Mouse (Mus musculus) hindbrain, embryonic 15.5 days (tissue): ENCODE measurements at regions not wholly inside any gene's neighbourhood (a gene's known extent, or its start where the extent isn't known, plus 50 kb on each side); places are given as distances from the start of the nearest gene placed in this dataset.

Experiments
- ATAC-seq: fragments of 200-750 bp; cut with Nextera tagmentation; 2 replicates; pipeline ENCODE4 v1.8.0; 2017; ENCODE audit warnings: low read depth, moderate number of reproducible peaks, moderate TSS enrichment; ENCODE audit not compliant: low FRiP score
- H3K27ac ChIP-seq: fragments of 300-500 bp; sonication (generic); replicated peaks from 2 replicates; pipeline ENCODE4 v1.5.1; 2015; ENCODE audit warnings: mild to moderate bottlenecking, inconsistent platforms
- H3K27me3 ChIP-seq: fragments of 300-500 bp; sonication (generic); 2 replicates; pipeline ENCODE4 v1.6.1; 2015; ENCODE audit warnings: control low read depth, inconsistent platforms
- H3K36me3 ChIP-seq: fragments of 300-500 bp; sonication (generic); 2 replicates; pipeline ENCODE4 v1.6.1; 2015; ENCODE audit warnings: control low read depth, inconsistent platforms
- H3K4me1 ChIP-seq: fragments of 300-500 bp; sonication (generic); replicated peaks from 2 replicates; pipeline ENCODE4 v1.6.1; 2015; ENCODE audit warnings: control low read depth, inconsistent platforms
- H3K4me2 ChIP-seq: fragments of 300-500 bp; sonication (generic); 2 replicates; pipeline ENCODE4 v1.6.1; 2015; ENCODE audit warnings: moderate library complexity, mild to moderate bottlenecking, inconsistent platforms
- H3K4me3 ChIP-seq: fragments of 300-500 bp; sonication (generic); 2 replicates; pipeline ENCODE4 v1.5.1; 2015; ENCODE audit warnings: mild to moderate bottlenecking, inconsistent platforms
- H3K9ac ChIP-seq: fragments of 300-500 bp; sonication (generic); 2 replicates; pipeline ENCODE4 v1.6.1; 2015; ENCODE audit warnings: inconsistent platforms
- H3K9me3 ChIP-seq: fragments of 300-500 bp; sonication (generic); 2 replicates; pipeline ENCODE4 v1.6.1; 2016; ENCODE audit warnings: control low read depth, inconsistent platforms
- WGBS: fragments of 180-500 bp; shearing (Covaris S2); methylation state at CpG from one replicate; pipeline ENCODE4 v1.1.7; 2015; 5-methylcytosine and 5-hydroxymethylcytosine counted together

DNA sequence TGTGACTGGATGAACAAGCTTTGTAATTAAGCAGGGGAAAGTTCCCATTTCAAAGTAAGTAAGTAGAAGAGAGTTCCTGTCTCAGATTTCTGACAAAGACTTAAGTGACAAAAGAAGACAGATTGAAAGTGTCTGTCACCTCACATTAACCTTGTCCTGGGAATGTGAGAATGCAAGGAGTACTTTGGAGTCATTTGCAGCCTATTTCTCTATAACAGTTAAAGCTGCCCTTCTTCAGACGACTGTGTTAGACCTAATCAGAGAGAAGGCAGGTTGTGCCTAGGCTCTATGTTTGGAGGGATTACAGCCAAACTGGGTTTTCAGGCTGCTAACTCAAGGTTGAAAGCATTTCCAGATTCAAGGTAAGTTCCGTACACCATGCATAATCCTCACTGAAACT, 446.5 kb downstream of the Pdgfc start:
- H3K36me3 ChIP-seq = no peaks in the 10 kb centered on the region
- H3K4me3 ChIP-seq = no peak overlapping the region
- H3K4me2 ChIP-seq = no peak overlapping the region
- H3K9ac ChIP-seq = no peak overlapping the region
- H3K27ac ChIP-seq = no peak overlapping the region
- no peaks in the 10 kb centered on the region for H3K9me3 ChIP-seq
- 79% methylated on average over 2 of the region's 2 CpGs for WGBS
- no peaks in the 10 kb centered on the region for H3K27me3 ChIP-seq
- H3K4me1 ChIP-seq = no peaks in the 10 kb centered on the region
- ATAC-seq = no peak

DNA sequence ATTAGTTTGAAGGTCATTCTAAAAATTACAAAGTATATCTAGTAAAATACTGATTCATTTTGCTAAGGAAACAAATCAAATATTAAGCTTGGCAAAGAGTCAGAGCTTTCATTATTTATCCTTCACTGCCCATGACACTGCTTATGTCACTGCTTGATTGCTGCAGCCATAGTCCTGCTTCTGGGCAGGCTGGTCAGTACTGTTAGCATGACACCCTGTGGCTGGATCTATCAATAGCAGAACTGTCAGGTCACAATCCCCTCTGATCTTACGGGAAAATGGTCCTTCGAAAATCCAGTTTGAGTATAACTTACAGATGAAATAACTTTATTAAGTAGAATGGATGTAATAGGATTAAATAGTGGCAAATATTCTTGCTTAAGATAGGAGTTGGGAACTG, 447.1 kb downstream of the Pdgfc start:
- Histone ChIP-seq H3K4me3 (no peak overlapping the region), H3K36me3 (no peaks in the 10 kb centered on the region), H3K27me3 (no peaks in the 10 kb centered on the region), H3K9me3 (no peaks in the 10 kb centered on the region), H3K4me1 (no peaks in the 10 kb centered on the region), H3K9ac (no peak overlapping the region), H3K27ac (no peak overlapping the region), H3K4me2 (no peak overlapping the region)
- WGBS = 69% methylated on average over 2 of the region's 2 CpGs
- no peak for ATAC-seq

DNA sequence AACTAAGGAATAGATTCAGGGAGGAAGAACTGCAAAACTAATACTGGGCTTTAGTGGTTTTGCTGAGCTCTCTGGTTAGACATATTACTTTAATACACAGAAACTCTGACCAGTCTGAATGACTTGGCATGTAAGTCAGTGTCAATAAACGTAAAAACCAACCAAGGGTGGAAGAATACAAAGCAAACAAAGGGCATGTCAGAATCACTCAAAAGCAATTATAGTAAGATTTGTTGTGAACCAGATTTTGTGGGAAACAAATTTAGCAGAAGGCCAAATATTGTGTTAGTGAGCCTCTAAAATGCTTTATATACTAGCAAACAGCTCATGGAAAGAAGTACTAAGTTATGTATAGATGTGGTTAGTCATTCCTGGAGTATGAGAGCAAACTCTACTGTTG, 427.1 kb upstream of the Ctso start:
- Histone ChIP-seq H3K4me2 (no peak overlapping the region), H3K27me3 (no peaks in the 10 kb centered on the region), H3K9ac (no peak overlapping the region), H3K9me3 (no peaks in the 10 kb centered on the region), H3K4me1 (no peaks in the 10 kb centered on the region), H3K36me3 (no peaks in the 10 kb centered on the region), H3K27ac (no peak overlapping the region), H3K4me3 (no peak overlapping the region)
- ATAC-seq = no peak
- 83% methylated on average over 1 of the region's 1 CpGs for WGBS

DNA sequence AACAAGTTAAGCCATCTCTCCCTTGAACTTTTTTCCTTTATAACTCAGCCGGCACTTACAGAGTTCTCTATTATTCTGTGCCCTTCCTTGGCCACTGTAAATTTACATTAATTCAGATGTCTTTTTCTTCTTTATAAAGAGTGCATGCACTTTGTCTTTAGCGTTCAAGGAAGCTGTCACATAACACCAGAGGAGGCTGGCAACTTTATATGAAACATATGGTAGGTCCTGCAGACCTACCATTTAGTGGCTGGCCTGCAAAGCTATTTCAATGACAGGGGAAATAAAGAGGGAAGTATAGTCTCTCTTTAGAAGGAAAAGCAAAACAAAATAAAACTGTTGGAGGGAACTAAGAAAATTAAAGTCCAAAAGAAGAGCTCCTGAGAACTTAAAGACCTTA, 423.8 kb upstream of the Ctso start:
- Histone ChIP-seq H3K9me3 (no peaks in the 10 kb centered on the region), H3K4me2 (no peak overlapping the region), H3K27me3 (no peaks in the 10 kb centered on the region), H3K36me3 (no peaks in the 10 kb centered on the region), H3K9ac (no peak overlapping the region), H3K27ac (no peak overlapping the region), H3K4me1 (no peaks in the 10 kb centered on the region), H3K4me3 (no peak overlapping the region)
- WGBS = 26% methylated on average over 2 of the region's 2 CpGs
- ATAC-seq = no peak

DNA sequence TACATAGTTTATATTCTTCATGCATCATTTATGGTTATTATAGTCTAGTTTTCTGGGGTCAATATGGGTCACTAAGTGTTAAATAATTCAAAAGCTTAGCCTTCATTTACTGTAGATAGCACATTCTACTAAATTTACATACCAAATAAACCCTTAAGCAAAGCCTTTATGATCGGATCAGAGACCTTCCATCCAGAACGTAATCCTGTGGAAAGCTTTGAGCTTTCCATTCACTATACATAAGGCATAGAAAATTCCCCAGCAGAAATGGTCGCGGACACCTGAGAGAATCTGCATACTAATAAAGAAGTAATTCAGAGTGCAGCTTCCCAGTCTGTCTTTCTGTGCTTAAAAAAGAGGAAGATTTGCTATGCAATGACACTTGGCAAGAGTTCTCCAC, 410.6 kb upstream of the Ctso start:
- H3K27ac ChIP-seq = no peak overlapping the region
- 31% methylated on average over 4 of the region's 4 CpGs for WGBS
- H3K4me1 ChIP-seq = no peaks in the 10 kb centered on the region
- H3K36me3 ChIP-seq = no peaks in the 10 kb centered on the region
- H3K4me2 ChIP-seq = no peak overlapping the region
- no peaks in the 10 kb centered on the region for H3K27me3 ChIP-seq
- no peaks in the 10 kb centered on the region for H3K9me3 ChIP-seq
- no peak for ATAC-seq
- H3K9ac ChIP-seq = no peak overlapping the region
- H3K4me3 ChIP-seq = no peak overlapping the region

DNA sequence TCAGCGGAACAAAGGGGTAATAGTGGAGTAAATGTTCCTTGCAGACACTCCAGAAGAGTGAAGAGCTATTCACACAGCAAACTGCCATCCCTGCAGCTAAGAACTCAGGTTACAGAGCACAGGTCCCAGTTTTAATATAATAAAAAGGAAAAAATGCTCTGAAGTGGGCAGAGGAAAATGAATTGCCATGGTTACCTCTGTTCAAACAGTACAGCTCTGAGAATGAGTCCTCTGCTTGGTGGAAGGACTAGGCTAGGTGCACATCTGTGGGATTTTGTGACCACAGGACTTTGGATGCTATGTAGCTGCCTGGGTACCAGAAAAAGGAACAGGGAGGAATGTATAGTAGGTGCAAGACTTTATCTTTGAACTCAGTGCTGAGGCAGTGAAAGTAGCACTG, 401.5 kb upstream of the Ctso start:
- Histone ChIP-seq H3K9me3 (no peaks in the 10 kb centered on the region), H3K4me1 (no peaks in the 10 kb centered on the region), H3K36me3 (no peaks in the 10 kb centered on the region), H3K4me3 (no peak overlapping the region), H3K9ac (no peak overlapping the region), H3K4me2 (no peak overlapping the region), H3K27me3 (no peaks in the 10 kb centered on the region), H3K27ac (no peak overlapping the region)
- WGBS = 95% methylated on average over 1 of the region's 1 CpGs
- no peak for ATAC-seq

DNA sequence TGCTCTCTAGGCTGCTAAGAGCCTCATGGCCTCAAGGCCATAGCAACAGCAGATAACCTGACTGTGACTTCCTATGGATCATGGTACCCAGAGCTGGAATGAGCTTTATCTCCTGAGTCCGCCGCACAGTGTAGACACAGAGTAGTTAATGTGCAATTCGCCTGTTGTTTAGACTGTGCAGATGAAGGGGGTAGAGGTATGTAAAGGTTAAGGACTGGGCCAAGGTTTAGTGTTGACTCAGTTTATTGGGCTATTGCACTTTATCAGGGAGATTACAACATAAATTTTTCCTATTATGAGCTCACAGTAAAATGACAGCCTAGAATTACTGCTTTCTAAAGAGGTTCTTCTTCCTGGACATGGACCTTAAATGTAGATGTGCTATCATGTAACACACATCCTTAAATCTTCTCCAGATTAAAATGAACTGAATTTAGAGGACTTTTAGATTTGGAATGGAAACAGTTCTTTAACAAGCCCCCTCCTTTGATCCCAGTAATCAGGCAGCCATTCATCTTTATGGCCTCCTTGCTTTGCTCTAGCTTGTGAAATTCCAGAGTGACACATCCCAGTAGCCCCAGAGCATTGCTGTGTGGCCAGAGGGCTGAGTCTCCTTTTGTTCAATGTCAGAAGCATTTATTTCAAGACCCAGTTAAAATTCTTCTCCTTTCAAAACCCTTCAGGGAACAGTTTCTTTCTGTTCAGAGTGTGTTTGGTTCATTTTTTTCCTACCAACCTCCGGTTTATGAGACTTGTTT, 396.8 kb upstream of the Ctso start:
- no peak overlapping the region for H3K4me2 ChIP-seq
- ATAC-seq = no peak
- WGBS = 78% methylated on average over 4 of the region's 4 CpGs
- no peak overlapping the region for H3K4me3 ChIP-seq
- no peaks in the 10 kb centered on the region for H3K9me3 ChIP-seq
- no peaks in the 10 kb centered on the region for H3K27me3 ChIP-seq
- no peak overlapping the region for H3K27ac ChIP-seq
- no peaks in the 10 kb centered on the region for H3K4me1 ChIP-seq
- H3K36me3 ChIP-seq = no peaks in the 10 kb centered on the region
- no peak overlapping the region for H3K9ac ChIP-seq

DNA sequence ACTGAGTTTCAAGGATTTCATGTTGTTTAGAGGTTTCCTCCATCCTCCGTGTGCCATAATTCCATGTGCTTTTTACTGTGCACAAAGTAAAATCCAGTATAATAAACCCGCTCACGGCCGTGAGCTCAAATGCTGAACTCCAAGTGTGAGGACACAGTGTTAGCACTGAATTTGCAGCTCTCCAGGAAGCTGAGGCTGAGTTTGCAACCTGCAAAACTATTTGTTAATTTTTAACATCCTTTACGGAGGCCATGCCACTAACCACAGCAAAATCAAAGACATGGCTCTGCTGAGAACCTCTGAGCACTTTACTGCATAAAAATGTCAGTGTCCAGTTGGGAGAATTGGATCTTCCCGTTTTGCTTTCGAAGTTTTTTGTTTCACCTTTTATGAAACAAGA, 377.6 kb upstream of the Ctso start:
- WGBS = 72% methylated on average over 7 of the region's 7 CpGs
- ATAC-seq = no peak

DNA sequence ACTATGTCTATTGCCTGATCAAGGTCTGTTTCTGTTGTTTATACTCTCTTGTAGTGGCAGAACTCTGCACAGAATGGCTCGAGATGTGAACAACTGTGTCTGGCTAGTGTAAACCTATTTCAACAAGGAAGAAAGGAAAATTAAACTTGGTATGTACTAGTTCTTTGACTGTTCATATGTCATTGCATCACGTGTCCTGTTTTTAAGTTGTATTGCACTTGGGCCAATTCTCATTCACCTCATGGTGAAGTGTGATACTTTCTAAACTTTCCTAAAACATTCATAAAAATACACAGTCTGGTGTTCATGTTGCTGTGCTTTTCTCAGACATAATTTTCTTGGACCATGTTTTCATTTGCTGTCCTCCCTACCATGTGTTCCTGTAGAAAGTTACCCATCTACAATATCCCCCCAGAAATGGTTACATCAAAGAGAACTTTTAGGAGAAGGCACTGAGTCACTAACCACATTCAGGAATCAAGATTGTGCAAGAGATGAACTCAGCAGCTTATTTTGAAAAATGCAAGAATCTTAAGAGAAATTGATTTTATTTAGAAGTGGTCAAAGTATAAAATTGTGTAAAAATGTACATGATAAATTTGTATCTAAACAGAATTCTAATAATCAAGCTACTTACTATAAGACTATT, 369.7 kb upstream of the Ctso start:
- WGBS = 90% methylated on average over 2 of the region's 2 CpGs
- H3K9me3 ChIP-seq = no peaks in the 10 kb centered on the region
- ATAC-seq = no peak
- no peaks in the 10 kb centered on the region for H3K4me1 ChIP-seq
- H3K27ac ChIP-seq = no peak overlapping the region
- no peak overlapping the region for H3K4me2 ChIP-seq
- H3K9ac ChIP-seq = no peak overlapping the region
- no peak overlapping the region for H3K4me3 ChIP-seq
- no peaks in the 10 kb centered on the region for H3K36me3 ChIP-seq
- no peaks in the 10 kb centered on the region for H3K27me3 ChIP-seq

More for the DNA sequence above, 377.6 kb upstream of the Ctso start:
- H3K9ac ChIP-seq = no peak overlapping the region
- no peak overlapping the region for H3K4me2 ChIP-seq
- no peaks in the 10 kb centered on the region for H3K36me3 ChIP-seq
- no peaks in the 10 kb centered on the region for H3K9me3 ChIP-seq
- H3K4me3 ChIP-seq = no peak overlapping the region
- no peaks in the 10 kb centered on the region for H3K4me1 ChIP-seq
- H3K27me3 ChIP-seq = no peaks in the 10 kb centered on the region
- H3K27ac ChIP-seq = no peak overlapping the region

DNA sequence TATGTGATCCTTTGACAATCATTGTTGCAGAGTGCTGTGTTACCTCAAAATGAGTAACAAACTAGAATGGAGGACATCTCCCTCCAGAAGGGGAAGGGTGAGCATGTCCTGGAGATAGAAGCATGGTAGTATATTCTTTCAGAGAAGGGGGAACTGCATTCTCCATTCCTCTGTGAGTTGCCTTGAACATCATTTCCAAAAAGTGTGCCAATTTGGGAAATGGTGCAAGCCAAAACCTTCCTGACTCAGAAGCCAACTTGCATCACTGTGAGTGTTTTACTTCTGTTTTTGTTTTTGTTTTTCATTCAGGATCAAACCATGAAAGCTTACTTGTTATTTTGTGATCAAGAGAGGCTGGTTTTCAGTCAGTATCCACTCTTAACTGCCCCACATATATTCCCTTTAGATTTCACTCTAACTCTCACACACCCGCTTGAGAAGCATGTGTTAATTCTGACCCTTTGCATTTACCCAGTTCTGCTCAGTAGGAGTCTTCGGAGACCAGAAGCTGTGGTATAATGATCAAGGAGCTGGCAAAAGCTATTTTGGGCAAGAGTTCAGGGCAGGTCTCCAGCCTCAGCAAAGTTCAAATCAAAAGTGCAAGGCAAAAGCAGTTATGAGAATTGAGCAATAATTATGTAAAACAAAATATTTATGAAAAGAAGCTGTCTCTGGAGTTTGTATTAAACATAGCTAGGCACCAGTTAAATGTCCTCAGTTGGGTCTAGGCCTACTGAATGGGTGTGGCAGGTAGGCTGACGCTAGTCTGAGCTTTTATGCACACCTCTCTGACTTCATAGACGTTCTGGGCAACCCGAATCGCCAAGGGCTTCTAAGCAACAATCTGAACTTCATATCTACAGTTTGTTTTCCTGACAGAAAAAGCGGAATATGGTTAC, 368.3 kb upstream of the Ctso start:
- Histone ChIP-seq H3K27ac (no peak overlapping the region), H3K4me2 (no peak overlapping the region), H3K9ac (no peak overlapping the region), H3K9me3 (no peaks in the 10 kb centered on the region), H3K4me1 (no peaks in the 10 kb centered on the region), H3K4me3 (no peak overlapping the region), H3K27me3 (no peaks in the 10 kb centered on the region), H3K36me3 (no peaks in the 10 kb centered on the region)
- ATAC-seq = no peak
- 91% methylated on average over 7 of the region's 7 CpGs for WGBS

DNA sequence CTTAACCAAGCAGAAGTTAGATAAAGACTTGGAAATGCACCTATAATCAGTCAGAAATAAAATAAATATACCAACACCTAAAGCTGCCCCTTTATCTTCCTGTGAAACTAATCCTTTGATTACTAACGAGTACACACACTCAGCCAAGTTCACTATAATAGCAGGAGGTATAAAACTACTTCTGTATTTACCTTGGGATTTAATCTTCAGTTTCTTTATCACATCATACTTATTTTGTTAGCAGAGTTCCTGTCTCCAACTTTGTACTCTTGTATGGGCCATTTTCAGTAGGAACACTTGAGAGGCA, 367.7 kb upstream of the Ctso start:
- H3K27me3 ChIP-seq = no peaks in the 10 kb centered on the region
- 76% methylated on average over 1 of the region's 1 CpGs for WGBS
- no peak overlapping the region for H3K9ac ChIP-seq

DNA sequence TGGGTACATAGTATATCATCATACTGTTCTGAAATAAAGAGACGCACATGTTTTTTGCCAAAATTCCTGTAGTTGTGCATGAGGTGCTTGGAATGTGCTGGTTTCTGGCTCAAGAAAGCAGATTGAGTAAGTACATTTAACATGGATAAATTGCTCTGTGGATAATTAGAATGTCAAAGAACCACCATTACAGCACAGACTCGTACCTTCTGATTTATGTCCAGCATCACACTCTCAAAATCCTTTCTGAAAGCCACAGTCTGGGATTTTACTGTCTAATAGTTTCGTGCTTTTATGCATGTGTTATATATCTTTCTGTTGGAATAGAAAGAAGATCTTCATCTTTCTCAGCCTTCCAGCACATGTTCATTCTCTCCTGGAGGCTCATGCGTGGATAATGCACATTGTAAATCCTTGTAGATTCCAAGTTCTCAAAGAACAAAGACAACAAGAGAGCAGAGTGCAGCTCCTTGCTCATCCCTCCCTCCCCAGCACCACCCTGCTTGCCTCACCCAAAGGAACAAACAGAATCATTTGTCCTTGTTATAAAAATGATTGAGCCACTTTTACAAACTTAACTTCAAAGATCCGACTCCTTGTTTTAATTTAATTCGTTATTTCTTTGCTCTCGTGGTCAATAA, 348.9 kb upstream of the Ctso start:
- WGBS = 49% methylated on average over 7 of the region's 7 CpGs
- no peaks in the 10 kb centered on the region for H3K36me3 ChIP-seq
- H3K4me1 ChIP-seq = no peaks in the 10 kb centered on the region
- H3K27ac ChIP-seq = no peak overlapping the region
- no peak overlapping the region for H3K9ac ChIP-seq
- no peaks in the 10 kb centered on the region for H3K27me3 ChIP-seq
- no peak overlapping the region for H3K4me3 ChIP-seq
- no peak overlapping the region for H3K4me2 ChIP-seq
- no peak for ATAC-seq
- H3K9me3 ChIP-seq = no peaks in the 10 kb centered on the region

More for the DNA sequence above, 367.7 kb upstream of the Ctso start:
- Histone ChIP-seq H3K4me1 (no peaks in the 10 kb centered on the region), H3K4me2 (no peak overlapping the region), H3K27ac (no peak overlapping the region), H3K9me3 (no peaks in the 10 kb centered on the region), H3K4me3 (no peak overlapping the region), H3K36me3 (no peaks in the 10 kb centered on the region)
- no peak for ATAC-seq
